Mouse (Mus musculus) small intestine, adult 2 months (tissue): ENCODE data around the gene Slc38a5.

Source experiments
- CTCF ChIP-seq: fragments of 200-500 bp; IDR thresholded peaks from 2 replicates; pipeline ENCODE4 v1.5.1; 2012; ENCODE audit warnings: low read depth, mild to moderate bottlenecking, control low read depth, inconsistent platforms, low read length, moderate library complexity, mixed read lengths; ENCODE audit not compliant: insufficient replicate concordance, insufficient read length; ENCODE audit errors: extremely low read depth
- POLR2A ChIP-seq: fragments of 200-500 bp; IDR thresholded peaks from 2 replicates; pipeline ENCODE4 v1.6.1; 2012; ENCODE audit warnings: low read depth, mild to moderate bottlenecking, control low read depth, inconsistent platforms, low read length, moderate library complexity

DNA sequence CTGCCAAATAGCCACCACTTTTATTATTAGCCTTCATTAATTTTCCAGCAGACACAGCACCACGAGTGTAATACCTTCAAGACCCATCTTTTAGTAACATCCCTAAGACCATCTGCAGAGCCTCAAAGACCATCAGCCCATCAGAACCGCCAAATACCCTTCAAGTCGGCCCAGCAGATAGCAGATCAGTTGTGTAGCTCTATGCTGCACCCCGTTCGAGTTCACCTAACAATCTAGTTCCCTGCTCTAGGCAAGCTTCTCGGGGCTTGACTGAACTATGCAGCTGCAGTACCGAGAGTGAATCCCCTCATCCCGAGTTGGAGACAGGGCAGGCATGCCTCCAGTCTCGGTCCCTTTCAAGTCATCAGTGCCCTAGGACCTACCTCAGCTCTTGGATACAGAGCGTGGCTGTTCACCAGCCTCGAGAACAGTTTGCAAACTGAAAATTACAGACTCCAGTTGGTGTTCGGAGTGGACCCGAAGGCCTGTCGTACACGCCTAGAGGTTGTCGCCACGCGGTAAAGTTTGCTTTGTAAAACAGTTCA is 19.1 kb upstream of the Slc38a5 start:
- no peak for TF ChIP-seq CTCF
- no peak for TF ChIP-seq POLR2A
